Mouse (Mus musculus): ENCODE measurements around the gene Eapp.
A peak's percentile ranks its signal among the peaks of the same experiment; 100 is the strongest.
"Not testable (repeated sequence)": the region's sequence is repeated elsewhere in the genome, so short reads cannot be mapped to it uniquely, and the experiment has no call there.

Eapp gene

GRCm38 (mm10) chr12:54683182-54683581 lies 12.5 kb downstream of the Eapp start:
- no peak for DNase-seq (ENCODE audit: low spot score)

DNA sequence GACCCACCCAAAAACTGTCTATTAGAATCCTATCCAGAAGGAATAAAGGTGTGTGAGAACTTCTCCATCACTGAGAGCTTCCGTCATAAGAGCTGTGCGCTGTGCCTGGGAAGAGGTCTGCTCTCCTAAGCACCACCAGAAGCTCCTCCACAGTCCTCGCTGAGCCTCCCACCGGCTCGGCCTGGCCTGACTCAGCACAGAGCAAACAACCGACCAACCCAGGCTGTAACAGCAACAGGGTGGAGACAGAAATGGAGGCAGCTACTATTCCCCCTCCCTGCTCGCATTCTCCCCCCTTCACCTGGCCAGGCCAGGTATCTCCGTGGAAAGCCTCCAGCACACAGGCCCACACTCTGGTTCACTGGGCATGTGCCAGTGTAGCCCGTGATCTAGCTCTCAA lies 19.0 kb downstream of the Eapp start:
- no peak for DNase-seq (ENCODE audit: low spot score)

DNA sequence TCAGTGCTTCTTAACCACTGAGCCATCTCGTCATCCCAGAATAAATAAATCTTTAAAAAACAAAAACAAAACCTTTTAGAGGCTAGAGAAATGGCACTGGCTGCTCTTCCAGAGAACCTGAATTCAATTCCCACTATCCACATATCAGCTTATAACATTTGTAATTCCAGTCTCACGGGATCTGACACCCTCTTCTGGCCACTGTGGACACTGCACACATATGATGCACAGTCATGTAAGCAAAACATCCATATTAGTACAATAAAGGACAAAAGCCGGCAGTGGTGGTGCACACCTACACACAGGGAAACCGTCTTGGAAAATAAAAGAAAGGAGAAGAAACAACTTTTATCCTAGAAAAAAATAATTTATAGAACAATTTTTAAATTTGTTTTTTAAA lies 20.3 kb downstream of the Eapp start:
- no peak for DNase-seq (ENCODE audit: low spot score)

- DNase-seq (ENCODE audit: low spot score), result no peak
Measured at GRCm38 (mm10) chr12:54671262-54671661, 24.4 kb downstream of the Eapp start.

DNA sequence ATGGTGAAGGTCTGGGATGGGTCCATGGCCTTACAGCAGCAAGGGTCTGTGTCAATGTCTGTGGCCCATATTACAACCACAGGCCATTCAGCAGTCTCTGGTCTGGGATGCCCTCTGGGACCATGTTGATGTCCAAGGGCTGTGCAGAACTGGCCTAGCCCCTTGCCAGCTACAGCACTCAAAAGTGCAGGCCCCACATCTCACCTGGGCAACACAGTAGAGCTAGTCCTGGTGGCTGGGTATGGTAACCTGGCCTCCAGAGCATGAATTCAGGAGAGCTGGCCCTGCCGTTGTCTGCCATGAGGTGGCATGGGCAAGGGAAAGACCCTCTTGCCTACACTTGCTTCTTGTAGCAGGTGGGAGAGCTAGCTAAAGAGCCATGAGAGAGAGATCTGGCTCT lies 27.6 kb downstream of the Eapp start:
- no peak for DNase-seq (ENCODE audit: low spot score)

GRCm38 (mm10) chr12:54665526-54665925 lies 30.2 kb downstream of the Eapp start:
- DNase-seq (ENCODE audit: low spot score), result no peak

DNA sequence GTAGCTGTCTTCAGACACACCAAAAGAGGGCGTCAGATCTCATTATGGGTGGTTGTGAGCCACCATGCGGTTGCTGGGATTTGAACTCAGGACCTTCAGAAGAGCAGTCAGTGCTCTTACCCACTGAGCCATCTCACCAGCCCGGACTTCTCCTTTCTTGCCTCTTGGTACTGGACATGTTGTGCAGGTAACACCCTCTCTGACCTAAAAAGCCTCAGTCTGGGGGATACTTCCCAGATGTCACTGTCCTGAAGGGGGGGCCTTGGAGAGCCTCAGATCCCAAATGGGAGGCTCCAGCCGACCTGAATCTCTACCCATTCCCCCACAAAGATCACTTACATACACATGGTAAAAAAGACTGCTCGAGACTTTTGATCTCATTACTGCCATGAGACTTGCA lies 34.2 kb downstream of the Eapp start:
- not testable (repeated sequence) for DNase-seq (ENCODE audit: low spot score)

DNA sequence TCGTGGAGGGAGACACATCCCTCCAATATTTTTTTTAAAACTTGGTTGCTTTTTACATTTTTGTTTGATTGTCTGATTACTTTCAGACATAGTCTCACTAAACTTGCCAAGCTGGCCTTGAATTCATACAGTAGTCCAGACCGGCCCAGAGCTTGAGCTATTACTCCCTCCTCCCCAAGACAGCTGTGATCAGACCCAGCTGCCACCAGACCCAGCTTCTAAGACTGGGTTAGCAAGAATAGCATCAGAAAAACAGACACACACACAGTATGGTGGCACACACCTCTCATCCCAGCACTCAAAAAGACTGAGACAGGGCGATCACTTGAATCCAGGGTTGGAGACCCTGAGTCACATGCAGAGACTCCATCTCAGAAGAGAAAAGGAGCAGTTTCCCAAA lies 35.8 kb downstream of the Eapp start:
- DNase-seq (ENCODE audit: low spot score), result no peak

DNA sequence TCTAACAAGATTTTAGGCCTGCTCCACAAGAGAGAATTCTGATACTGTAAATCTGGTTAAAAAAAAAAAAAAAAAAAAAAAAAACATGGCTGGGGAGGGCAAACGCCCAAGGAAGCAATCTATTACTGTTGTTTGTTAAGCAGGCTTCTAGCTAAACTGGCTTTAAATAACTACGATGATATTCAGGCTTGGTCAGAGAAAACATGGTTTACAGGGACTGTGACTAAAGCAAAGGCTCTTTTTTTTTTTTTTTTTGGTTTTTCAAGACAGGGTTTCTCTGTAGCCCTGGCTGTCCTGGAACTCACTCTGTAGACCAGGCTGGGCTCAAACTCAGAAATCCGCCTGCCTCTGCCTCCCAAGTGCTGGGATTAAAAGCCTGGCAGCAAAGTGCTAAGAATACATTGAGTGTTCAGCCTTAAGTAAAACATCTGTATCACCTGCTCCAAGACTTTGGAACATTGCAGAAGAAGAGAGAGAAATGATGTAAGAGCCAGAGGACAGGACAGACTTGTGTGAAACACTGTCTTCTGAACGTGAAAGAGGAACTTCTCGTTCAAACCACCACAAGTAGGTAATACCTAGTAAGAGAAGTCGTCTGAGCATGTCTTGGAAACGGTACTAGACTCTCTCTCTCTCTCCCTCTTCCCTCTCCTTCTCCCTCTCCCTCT lies 37.1 kb downstream of the Eapp start:
- DNase-seq (ENCODE audit: low spot score), result no peak

GRCm38 (mm10) chr12:54657951-54658350 lies 37.7 kb downstream of the Eapp start:
- no peak for DNase-seq (ENCODE audit: low spot score)

GRCm38 (mm10) chr12:54657226-54657625 lies 38.5 kb downstream of the Eapp start:
- no peak for DNase-seq (ENCODE audit: low spot score)

DNA sequence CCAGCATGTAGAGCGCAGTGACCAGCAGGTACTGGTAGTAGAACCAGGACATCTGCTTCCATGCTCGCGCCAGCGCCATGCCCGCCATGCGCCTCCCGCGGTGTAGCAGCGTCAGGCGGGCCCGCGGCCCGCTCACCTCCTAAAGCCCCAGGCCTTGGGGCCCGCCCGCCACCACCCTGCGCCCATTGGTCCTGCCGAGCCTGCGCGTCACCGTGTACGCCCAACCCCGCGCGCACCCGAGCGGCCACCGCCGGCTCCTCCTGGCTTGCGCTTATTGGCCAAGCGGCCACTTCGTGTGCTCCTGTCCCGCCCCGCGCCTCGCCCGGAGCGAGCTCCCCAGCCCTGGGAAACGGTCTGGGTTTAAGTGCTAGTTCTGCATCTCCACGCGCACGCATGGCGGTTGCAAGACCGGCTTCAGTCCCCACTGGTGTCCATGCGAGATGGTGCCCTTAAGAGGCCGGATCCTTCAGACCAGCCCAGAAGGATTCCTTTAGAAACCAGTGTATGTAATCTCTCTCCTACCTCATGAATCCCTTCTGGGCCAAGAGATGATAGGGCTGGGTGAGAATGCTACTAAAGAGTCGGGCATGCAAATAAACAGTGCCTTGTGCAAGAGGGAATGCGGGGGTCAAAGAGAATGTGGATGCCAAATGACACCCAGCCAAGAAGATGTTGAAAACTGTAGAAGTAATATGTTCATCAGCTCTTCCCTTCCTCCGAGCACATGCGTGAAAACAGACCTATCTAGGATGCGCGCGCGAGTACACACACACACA lies 39.1 kb downstream of the Eapp start, which contains the start of gene Sptssa:
TSS of gene Sptssa (minus strand) at position 178 of the 776 bp plus-strand sequence.
- DNase-seq (ENCODE audit: low spot score), result peak; percentile 97

DNA sequence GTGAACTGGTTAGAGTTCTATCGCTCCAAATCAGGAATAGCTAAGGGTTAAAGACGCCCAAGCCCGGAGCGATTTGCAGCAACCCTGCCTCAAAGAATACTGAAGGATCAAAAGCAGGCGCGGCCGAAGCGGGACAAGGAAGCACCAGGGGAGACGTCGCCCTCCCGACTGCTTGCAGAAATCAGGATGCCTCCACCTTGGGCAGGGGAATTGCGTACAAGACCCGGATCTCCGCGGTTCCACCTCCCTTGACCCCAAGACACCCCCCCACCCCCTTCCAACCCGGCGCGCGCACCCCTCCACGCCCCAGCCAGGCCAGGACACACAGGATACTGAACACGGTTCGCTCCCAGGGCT lies 39.7 kb downstream of the Eapp start:
- DNase-seq (ENCODE audit: low spot score), result no peak

GRCm38 (mm10) chr12:54655292-54656038 lies 40.2 kb downstream of the Eapp start:
- no peak for DNase-seq (ENCODE audit: low spot score)

GRCm38 (mm10) chr12:54654741-54655140 lies 41.0 kb downstream of the Eapp start:
- no peak for DNase-seq (ENCODE audit: low spot score)

DNA sequence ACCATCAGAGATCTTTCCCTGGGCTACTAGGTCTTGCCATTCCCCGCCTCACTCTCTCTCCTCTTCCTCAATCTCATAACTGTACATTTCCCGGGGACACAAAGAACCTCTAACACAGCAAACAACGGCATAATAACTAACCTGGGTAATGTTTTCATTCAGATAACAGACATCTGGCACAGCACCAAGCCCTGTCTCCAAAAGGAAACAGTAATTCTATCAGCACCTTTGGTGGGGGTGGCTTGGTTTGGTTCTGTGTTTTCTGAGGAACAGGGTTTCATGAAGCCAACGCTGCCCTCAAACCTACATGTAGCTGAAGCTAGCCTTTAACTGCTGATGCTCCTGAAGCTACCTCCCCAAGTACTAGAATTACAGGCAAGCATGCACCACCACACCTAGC lies 41.6 kb downstream of the Eapp start:
- DNase-seq (ENCODE audit: low spot score), result peak; percentile 69

GRCm38 (mm10) chr12:54652346-54652745 lies 43.4 kb downstream of the Eapp start:
- no peak for DNase-seq (ENCODE audit: low spot score)

DNA sequence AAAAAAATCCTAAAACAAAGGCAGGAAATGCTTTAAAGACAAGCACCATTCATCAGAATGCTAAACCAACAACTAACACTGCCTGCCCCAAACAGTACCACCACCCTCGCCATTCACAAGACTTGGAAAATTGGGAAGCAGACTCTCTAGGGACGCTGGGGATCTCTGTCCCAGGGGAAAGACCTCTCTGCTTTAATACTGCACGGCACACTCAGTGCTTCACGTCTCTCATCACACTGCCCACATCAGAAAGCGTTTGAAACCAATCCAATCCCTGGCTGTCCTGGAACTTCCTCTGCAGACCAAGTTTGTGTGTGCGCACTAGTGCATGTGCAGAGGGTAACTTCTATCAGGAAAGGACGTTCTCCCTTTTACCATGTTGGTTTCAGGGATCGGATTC lies 43.9 kb downstream of the Eapp start:
- no peak for DNase-seq (ENCODE audit: low spot score)

DNA sequence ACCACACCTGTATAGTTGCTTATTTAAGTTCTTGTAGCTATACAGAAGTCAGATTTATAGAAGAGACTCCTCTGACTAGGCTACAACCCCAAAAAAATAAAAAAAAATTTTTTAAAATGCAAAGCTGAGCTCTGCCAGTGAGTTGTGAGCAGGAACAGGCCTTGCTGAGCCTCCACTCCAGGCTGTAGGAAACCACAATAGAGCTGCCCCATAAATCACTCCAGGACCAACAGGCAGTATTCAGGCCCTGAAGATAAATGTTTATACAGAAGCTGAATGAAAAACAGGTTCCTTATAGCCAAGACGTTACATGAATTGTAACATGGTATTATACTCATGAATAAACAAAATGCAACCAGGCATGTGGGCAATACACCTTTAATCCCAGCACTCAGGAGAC lies 44.5 kb downstream of the Eapp start:
- DNase-seq (ENCODE audit: low spot score), result no peak

- DNase-seq (ENCODE audit: low spot score), result no peak
Measured at GRCm38 (mm10) chr12:54644947-54645346, 50.8 kb downstream of the Eapp start.

- DNase-seq (ENCODE audit: low spot score), result no peak
Measured at GRCm38 (mm10) chr12:54643320-54643892, 52.3 kb downstream of the Eapp start.

- DNase-seq (ENCODE audit: low spot score), result no peak
Measured at GRCm38 (mm10) chr12:54641374-54641773, 54.3 kb downstream of the Eapp start.

GRCm38 (mm10) chr12:54640259-54640658 lies 55.4 kb downstream of the Eapp start:
- no peak for DNase-seq (ENCODE audit: low spot score)
